Mouse (Mus musculus): ENCODE data around the gene Tmem267.
A peak's percentile ranks its signal among the peaks of the same experiment; 100 is the strongest.
"Not testable (repeated sequence)": the region's sequence is repeated elsewhere in the genome, so short reads cannot be mapped to it uniquely, and the experiment has no call there.

Tmem267 gene

GRCm38 (mm10) chr13:119487880-119488580 is at the start of gene Tmem267, which contains the start of gene 3110070M22Rik:
Tmem267 (plus strand) TSS chr13:119488039.
3110070M22Rik (minus strand) TSS chr13:119488383.
- DNase-seq = peak; percentile 85

- no peak for DNase-seq
Observed at GRCm38 (mm10) chr13:119442244-119442643, 45.6 kb upstream of the Tmem267 start.

GRCm38 (mm10) chr13:119453563-119453962 is 34.3 kb upstream of the Tmem267 start:
- no peak for DNase-seq

GRCm38 (mm10) chr13:119455082-119455481 is 32.8 kb upstream of the Tmem267 start:
- no peak for DNase-seq

GRCm38 (mm10) chr13:119456342-119456741 is 31.5 kb upstream of the Tmem267 start:
- DNase-seq = no peak

- DNase-seq = no peak
Observed at GRCm38 (mm10) chr13:119461900-119462595, 25.8 kb upstream of the Tmem267 start.

- peak; percentile 94 for DNase-seq
Observed at GRCm38 (mm10) chr13:119462596-119463560, 25.0 kb upstream of the Tmem267 start, which contains the start of gene 4833420G17Rik. 4833420G17Rik (plus strand) TSS chr13:119462768.

GRCm38 (mm10) chr13:119476631-119477030 is 11.2 kb upstream of the Tmem267 start:
- no peak for DNase-seq

- DNase-seq = no peak
Observed at GRCm38 (mm10) chr13:119477789-119478188, 10.1 kb upstream of the Tmem267 start.

GRCm38 (mm10) chr13:119487354-119487753 is 485 bp upstream of the Tmem267 start:
- DNase-seq = no peak

- DNase-seq = peak; percentile 6
Observed at GRCm38 (mm10) chr13:119492083-119492482, 4.2 kb downstream of the Tmem267 start.

GRCm38 (mm10) chr13:119494938-119495337 is 7.1 kb downstream of the Tmem267 start:
- DNase-seq = not testable (repeated sequence)

- DNase-seq = peak; percentile 36
Observed at GRCm38 (mm10) chr13:119596321-119597211, 108.7 kb downstream of the Tmem267 start.

- peak; percentile 28 for DNase-seq
Observed at GRCm38 (mm10) chr13:119598466-119598865, 110.6 kb downstream of the Tmem267 start.

- peak; percentile 42 for DNase-seq
Observed at GRCm38 (mm10) chr13:119599066-119599465, 111.2 kb downstream of the Tmem267 start.

GRCm38 (mm10) chr13:119599498-119599897 is 111.7 kb downstream of the Tmem267 start:
- not testable (repeated sequence) for DNase-seq

GRCm38 (mm10) chr13:119600166-119600565 is 112.3 kb downstream of the Tmem267 start:
- DNase-seq = peak; percentile 62

- peak; percentile 72 for DNase-seq
Observed at GRCm38 (mm10) chr13:119602688-119603331, 115.0 kb downstream of the Tmem267 start.

- DNase-seq = not testable (repeated sequence)
Observed at GRCm38 (mm10) chr13:119603890-119604289, 116.1 kb downstream of the Tmem267 start.

GRCm38 (mm10) chr13:119604322-119604721 is 116.5 kb downstream of the Tmem267 start:
- DNase-seq = not testable (repeated sequence)

GRCm38 (mm10) chr13:119618841-119619240 is 131.0 kb downstream of the Tmem267 start:
- DNase-seq = no peak
